Mouse (Mus musculus) telencephalon, adult 2 months (tissue): Measurements from ENCODE around the gene Pdgfd.
A peak's percentile ranks its signal among the peaks of the same experiment; 100 is the strongest.
"Not testable (repeated sequence)": the region's sequence is repeated elsewhere in the genome, so short reads cannot be mapped to it uniquely, and the experiment has no call there.

Source experiments
- DNase-seq: peaks from one replicate; pipeline ENCODE4 v3.0.0-alpha.2; 2011; ENCODE audit warnings: low read depth, low spot score

Gene Pdgfd

DNA sequence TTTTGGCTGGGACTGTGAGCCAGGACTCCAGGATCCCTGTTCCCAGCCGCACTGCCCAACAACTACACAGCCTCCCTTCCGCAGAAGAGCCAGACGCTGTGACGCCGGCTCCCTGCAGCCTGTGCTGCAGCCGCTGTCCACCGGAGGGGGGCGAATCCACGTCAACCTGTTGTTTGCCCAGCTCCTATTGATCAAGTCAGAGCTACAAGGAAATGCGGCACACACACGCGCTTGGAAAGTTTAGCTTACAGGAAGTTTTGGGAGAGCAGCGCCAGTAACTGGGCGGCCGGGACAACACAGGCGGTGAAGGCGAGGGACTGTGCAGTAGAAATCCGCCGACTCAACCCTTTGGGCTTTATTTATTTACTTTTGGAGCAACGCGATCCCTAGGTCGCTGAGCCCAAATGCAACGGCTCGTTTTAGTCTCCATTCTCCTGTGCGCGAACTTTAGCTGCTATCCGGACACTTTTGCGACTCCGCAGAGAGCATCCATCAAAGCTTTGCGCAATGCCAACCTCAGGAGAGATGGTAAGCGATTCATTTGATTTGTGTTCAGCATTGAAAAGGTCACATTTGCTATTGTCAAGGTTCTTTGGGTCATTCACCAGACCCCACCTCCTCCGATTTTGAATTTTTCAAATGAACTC lies at the start of gene Pdgfd:
TSS of gene Pdgfd (plus strand) at position 194 of the 647 bp plus-strand sequence.
- DNase-seq: no peak

- DNase-seq: no peak
These were observed 651 bp downstream of the Pdgfd start for GRCm38 (mm10) chr9:6169038-6169431.

DNA sequence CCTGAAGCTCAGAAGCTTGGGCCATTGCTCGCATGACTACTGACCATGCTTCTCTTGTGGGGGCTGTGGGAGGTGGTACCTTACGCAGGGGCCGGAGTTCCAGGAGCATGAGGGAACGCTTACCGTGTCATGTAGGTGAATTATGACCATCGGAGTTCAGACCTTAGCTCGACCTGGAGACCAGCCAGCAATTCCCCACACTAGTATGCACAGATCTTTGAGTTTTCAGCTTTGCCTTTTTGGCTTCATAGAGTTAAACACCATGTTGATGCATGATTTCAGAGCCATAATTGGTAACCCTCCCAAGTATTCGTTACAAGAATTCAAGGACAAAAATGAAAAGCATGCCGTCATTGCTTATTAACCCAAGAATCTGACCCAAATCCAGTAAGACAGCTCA lies 2.6 kb downstream of the Pdgfd start:
- no peak for DNase-seq

- DNase-seq: no peak
These were observed 4.9 kb downstream of the Pdgfd start for GRCm38 (mm10) chr9:6173276-6173675.

DNA sequence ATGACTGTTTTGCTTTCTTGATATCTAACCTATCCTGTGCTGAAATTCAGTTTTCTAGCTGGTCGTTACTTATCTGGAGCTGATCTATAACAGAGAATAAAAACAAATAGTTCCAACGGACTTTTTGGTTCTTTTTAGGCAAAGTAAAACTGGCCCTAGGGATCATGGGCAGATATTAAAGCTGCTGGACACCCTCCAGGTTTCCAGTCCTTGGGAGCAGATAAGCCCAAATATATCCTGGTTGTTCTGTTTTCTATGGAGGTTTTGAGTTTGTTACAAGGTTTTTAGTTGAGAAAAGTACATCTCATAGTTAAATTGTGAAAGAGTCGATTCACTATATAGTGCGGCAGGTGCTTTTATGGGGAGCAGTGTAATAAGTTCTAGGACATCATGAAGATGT lies 7.3 kb downstream of the Pdgfd start:
- DNase-seq: no peak

DNA sequence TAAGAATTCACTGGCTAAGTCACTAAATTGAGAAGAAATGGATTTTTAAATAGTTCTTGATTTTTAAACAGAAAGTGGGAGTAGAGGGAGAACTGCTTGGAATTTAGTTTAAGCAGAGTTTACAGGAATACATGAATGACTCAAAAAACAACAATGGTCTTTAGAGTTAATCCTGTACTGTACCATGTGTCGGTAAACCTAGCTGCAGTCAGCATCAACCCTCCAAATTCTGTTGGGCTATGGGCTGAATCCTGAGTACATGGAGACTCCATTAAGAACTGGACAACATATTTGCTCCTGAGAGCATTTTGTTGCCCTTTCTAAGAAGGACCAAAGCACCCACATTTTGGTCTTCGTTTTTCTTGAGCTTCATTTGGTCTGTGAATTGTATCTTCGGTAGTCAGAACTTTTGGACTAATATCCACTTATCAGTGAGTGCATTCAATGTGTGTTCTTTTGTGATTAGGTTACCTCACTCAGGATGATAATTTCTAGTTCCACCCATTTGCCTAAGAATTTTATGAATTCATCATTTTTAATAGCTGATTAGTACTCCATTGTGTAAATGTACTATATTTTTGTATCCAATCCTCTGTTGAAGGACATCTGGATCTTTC lies 14.0 kb downstream of the Pdgfd start:
- no peak for DNase-seq

DNA sequence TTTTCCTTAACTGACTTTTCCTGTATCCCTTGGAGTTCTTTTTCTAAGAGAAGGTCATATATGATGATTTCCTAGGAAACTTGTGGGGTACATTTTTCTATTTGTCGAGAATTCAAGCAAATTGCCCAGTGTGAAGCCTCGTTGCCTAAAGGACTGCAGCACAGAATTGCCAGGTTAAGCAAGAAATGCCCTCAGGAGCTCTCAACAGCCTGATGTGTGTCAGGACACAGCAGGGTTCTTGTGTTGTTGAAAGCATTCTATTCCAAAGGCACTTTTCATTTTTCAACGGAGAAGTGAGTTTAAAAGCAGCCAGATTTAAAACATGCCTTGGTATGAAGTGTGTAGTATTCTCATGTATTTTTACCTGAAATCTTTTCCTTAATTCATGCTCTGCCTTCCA lies 19.6 kb downstream of the Pdgfd start:
- peak; percentile 2 for DNase-seq

DNA sequence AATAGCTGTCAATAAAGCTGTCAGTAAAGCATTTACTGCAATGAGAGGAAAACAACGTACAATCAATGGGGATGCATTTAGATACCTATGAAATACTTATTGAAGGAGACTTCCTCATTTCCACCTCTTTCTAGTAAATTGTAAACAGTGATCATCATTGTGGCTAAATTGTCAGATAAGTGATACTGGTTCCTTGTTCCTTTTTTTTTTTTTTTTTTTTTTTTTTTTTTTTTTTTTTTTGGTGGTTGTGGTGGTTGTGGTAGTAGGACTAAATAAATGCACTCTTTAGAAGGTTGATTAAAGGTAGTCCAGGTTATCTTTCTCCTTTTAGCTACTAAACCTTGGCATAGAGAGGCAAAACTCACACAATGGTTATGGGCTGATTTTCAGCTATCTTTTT lies 25.0 kb downstream of the Pdgfd start:
- DNase-seq: no peak

GRCm38 (mm10) chr9:6212862-6213261 lies 44.5 kb downstream of the Pdgfd start:
- DNase-seq: no peak

GRCm38 (mm10) chr9:6217505-6217904 lies 49.1 kb downstream of the Pdgfd start:
- no peak for DNase-seq

DNA sequence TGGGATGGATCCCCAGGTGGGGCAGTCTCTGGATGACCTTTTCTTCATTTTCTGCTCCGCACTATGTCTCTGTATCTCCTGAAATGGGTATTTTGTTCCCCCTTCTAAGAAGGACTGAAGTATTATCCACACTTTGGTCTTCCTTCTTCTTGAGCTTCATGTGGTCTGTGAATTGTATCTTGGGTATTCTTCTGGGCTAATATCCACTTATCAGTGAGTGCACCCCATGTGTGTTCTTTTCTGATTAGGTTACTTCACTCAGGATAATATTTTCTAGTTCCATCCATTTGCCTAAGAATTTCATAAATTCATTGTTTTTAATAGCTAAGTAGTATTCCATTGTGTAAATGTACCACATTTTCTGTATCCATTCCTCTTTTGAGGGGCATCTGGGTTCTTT lies 67.6 kb downstream of the Pdgfd start:
- not testable (repeated sequence) for DNase-seq

DNA sequence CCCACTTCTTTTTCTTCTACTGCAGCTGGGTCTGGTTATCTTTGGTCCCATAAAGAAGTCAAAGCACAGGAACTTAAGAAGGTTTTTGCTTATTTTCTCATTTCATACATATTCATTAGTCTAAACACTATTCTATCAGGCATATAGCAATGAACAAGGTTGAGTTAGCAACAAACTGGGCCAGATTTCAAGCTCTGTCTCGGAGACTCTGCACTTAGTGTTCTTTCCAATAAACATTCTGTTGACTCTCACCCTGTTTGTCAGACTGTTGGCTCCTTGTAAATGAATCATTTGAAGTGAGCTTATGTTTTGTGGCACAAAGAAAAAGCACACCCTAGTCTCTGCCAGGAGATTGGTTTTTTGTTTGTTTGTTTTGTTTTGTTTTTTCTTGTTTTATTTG lies 81.9 kb downstream of the Pdgfd start:
- no peak for DNase-seq

DNA sequence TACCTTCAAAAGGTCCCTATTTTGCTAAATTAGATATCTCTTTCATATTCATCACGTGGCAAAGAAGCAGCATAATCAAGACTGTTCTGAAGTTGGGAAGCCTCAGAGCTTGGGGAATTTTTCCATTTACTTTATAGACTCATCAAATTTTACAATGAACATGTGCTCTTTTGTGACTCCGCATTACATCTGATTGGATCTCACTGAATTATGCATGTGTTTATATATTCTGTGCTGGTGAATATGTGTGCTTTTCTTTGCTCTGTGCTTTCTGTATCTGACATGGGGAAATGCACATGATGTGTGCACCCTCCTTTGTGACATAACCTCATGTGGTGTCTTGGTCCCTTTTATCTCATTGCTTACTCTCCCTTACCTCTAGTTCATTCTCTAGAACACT lies 83.6 kb downstream of the Pdgfd start:
- no peak for DNase-seq

GRCm38 (mm10) chr9:6257072-6257471 lies 88.7 kb downstream of the Pdgfd start:
- DNase-seq: no peak

DNA sequence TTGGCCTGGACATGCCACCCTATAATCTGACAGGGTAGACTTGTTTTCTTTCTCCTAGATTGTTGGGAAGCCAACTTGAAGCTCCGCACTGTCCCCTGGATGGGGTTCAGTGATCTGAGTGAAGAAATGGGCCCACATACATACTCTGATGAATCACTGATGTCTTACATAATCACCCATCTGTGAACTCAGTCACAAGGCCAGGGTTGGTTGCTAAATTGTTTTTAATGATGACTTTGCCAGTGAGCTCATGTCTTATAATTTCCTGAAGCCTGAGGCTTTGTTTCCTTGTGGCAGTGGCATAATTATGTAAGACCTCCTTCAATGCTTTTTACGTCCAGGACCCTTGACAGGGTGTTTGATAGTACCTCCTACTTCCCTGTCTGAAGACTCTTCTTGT lies 96.4 kb downstream of the Pdgfd start:
- DNase-seq: no peak

DNA sequence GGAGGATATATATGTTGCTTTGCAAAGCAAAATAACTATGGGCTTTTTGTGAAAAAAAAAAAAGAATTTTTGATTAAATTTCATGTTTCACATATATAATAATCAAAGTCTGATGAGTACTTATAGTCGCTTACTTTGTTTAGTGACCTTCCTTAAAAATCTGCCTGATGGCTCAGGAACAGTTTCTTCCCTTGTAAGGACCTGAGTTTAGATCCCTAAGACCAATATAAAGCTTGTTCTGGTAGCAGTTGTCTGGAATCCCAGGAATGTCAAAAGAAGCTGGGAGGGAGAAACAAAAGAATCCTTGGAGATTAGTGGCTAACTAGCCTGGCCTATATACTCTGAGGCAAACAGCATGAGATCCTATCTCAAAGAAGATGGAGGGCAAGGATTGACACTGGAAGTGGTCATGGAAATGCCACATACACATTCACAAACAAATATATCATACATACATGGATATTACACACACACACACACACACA lies 101.5 kb downstream of the Pdgfd start, which contains the start of gene Ddi1:
TSS of gene Ddi1 (minus strand) at position 51 of the 485 bp plus-strand sequence.
- no peak for DNase-seq

- DNase-seq: no peak
These were observed 108.0 kb downstream of the Pdgfd start for GRCm38 (mm10) chr9:6276395-6276794.

DNA sequence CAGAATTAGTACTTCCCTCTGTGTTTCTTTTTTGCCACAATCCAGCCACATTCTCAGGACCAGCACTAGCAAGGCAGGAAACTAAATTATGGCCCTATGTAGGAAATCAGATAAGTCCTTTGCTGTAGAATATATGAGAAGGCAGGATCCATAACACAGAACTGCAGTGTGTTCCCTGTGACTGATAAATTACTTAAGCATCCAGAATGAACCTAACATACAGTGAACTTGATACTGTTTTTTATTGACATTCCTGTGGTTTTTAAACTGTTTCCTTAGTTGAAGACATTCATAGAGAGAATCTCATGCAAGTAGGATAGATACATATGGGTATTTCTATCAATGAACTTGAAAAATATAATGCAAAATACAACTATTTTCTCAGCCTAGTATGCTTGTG lies 109.1 kb downstream of the Pdgfd start:
- no peak for DNase-seq

GRCm38 (mm10) chr9:6286770-6287169 lies 118.4 kb downstream of the Pdgfd start:
- no peak for DNase-seq

- no peak for DNase-seq
These were observed 120.9 kb downstream of the Pdgfd start for GRCm38 (mm10) chr9:6289211-6289696.

- no peak for DNase-seq
These were observed 130.2 kb downstream of the Pdgfd start for GRCm38 (mm10) chr9:6298547-6298946.

- no peak for DNase-seq
These were observed 133.7 kb downstream of the Pdgfd start for GRCm38 (mm10) chr9:6302050-6302449.

- DNase-seq: no peak
These were observed 136.2 kb downstream of the Pdgfd start for GRCm38 (mm10) chr9:6304590-6304989.
